Mouse (Mus musculus): ENCODE results near the gene Ostn. TPM values are rescaled to one million over a fixed set of nuclear protein-coding genes. Genes with fewer than 3 reads are reported as not detected.

Ostn gene
- total and polyA plus RNA-seq, 2 experiments from 2014 or later, result not detected

- no peaks in the 10 kb centered on the region for H3K36me3 ChIP-seq (ENCODE audit: insufficient read depth, low read length)
- WGBS, result 92% methylated on average over 4 of the region's 4 CpGs
These were observed 88.2 kb downstream of the Ostn start for GRCm38 (mm10) chr16:27395251-27396037.

GRCm38 (mm10) chr16:27396951-27397350 lies 89.7 kb downstream of the Ostn start:
- Histone ChIP-seq H3K27ac (ENCODE audit: low read depth, low read length) (no peak overlapping the region), H3K4me3 (ENCODE audit: low read depth, low read length) (no peak overlapping the region), H3K9ac (replicated peaks; ENCODE audit: low read length, poor library complexity, severe bottlenecking) (no peak overlapping the region), H3K9me3 (ENCODE audit: low read length) (no peaks in the 10 kb centered on the region), H3K36me3 (ENCODE audit: insufficient read depth, low read length) (no peaks in the 10 kb centered on the region), H3K27me3 (ENCODE audit: insufficient read depth, low read length) (no peaks in the 10 kb centered on the region), H3K4me1 (ENCODE audit: insufficient read depth, low read length) (peaks cover 4% of the 10 kb centered on the region; the same call in 1 of the 2 replicates), H3K4me2 (ENCODE audit: low read depth, low read length, poor library complexity, severe bottlenecking) (no peak overlapping the region)
- ATAC-seq (ENCODE audit: low FRiP score) (no peak), DNase-seq (ENCODE audit: low spot score) (no peak)
- no peak for TF ChIP-seq CTCF (IDR thresholded peaks at IDR 0.05)
- 95% methylated on average over 1 of the region's 1 CpGs for WGBS

More at GRCm38 (mm10) chr16:27395251-27396037, 88.2 kb downstream of the Ostn start:
- no peak overlapping the region for H3K4me2 ChIP-seq (ENCODE audit: low read depth, low read length, poor library complexity, severe bottlenecking)
- DNase-seq (ENCODE audit: low spot score) (no peak), ATAC-seq (ENCODE audit: low FRiP score) (no peak)
- peaks cover 7% of the 10 kb centered on the region; the same call in 1 of the 2 replicates for H3K4me1 ChIP-seq (ENCODE audit: insufficient read depth, low read length)
- no peak overlapping the region for H3K4me3 ChIP-seq (ENCODE audit: low read depth, low read length)
- H3K9me3 ChIP-seq (ENCODE audit: low read length), result no peaks in the 10 kb centered on the region
- no peak for TF ChIP-seq CTCF (IDR thresholded peaks at IDR 0.05)
- H3K27ac ChIP-seq (ENCODE audit: low read depth, low read length), result no peak overlapping the region
- no peaks in the 10 kb centered on the region for H3K27me3 ChIP-seq (ENCODE audit: insufficient read depth, low read length)
- H3K9ac ChIP-seq (replicated peaks; ENCODE audit: low read length, poor library complexity, severe bottlenecking), result no peak overlapping the region

- no peak for ATAC-seq (ENCODE audit: low FRiP score)
- H3K4me3 ChIP-seq (ENCODE audit: low read depth, low read length), result no peak overlapping the region
- H3K4me2 ChIP-seq (ENCODE audit: low read depth, low read length, poor library complexity, severe bottlenecking), result no peak overlapping the region
- H3K9ac ChIP-seq (replicated peaks; ENCODE audit: low read length, poor library complexity, severe bottlenecking), result no peak overlapping the region
- H3K36me3 ChIP-seq (ENCODE audit: insufficient read depth, low read length), result no peaks in the 10 kb centered on the region
- H3K27me3 ChIP-seq (ENCODE audit: insufficient read depth, low read length), result no peaks in the 10 kb centered on the region
- TF ChIP-seq CTCF (IDR thresholded peaks at IDR 0.05), result no peak
- WGBS, result 93% methylated on average over 3 of the region's 3 CpGs
- H3K9me3 ChIP-seq (ENCODE audit: low read length), result no peaks in the 10 kb centered on the region
- H3K27ac ChIP-seq (ENCODE audit: low read depth, low read length), result no peak overlapping the region
- DNase-seq (ENCODE audit: low spot score), result no peak
- H3K4me1 ChIP-seq (ENCODE audit: insufficient read depth, low read length), result no peaks in the 10 kb centered on the region
These were observed 91.9 kb downstream of the Ostn start for GRCm38 (mm10) chr16:27399026-27399718.

- Histone ChIP-seq H3K9ac (replicated peaks; ENCODE audit: low read length, poor library complexity, severe bottlenecking) (no peak overlapping the region), H3K4me2 (ENCODE audit: low read depth, low read length, poor library complexity, severe bottlenecking) (no peak overlapping the region), H3K27ac (ENCODE audit: low read depth, low read length) (no peak overlapping the region), H3K27me3 (ENCODE audit: insufficient read depth, low read length) (no peaks in the 10 kb centered on the region), H3K36me3 (ENCODE audit: insufficient read depth, low read length) (no peaks in the 10 kb centered on the region), H3K4me1 (ENCODE audit: insufficient read depth, low read length) (no peaks in the 10 kb centered on the region), H3K4me3 (ENCODE audit: low read depth, low read length) (no peak overlapping the region), H3K9me3 (ENCODE audit: low read length) (no peaks in the 10 kb centered on the region)
- no peak for TF ChIP-seq CTCF (IDR thresholded peaks at IDR 0.05)
- DNase-seq (ENCODE audit: low spot score) (no peak), ATAC-seq (ENCODE audit: low FRiP score) (no peak)
- 88% methylated on average over 6 of the region's 6 CpGs for WGBS
These were observed 92.5 kb downstream of the Ostn start for GRCm38 (mm10) chr16:27399719-27400253.

Other genes with a start within 250 kb of the Ostn start
- gene Uts2b, start 62.8 kb downstream of the Ostn start, total RNA-seq (2014; rRNA removed), result 0.33 and 1.5 TPM in 2 replicates
- 0.21 TPM in 1 of 2 replicates, not detected in the other for gene Uts2b, start 62.8 kb downstream of the Ostn start, polyA plus RNA-seq (2015; fragmentation: Nextera tagmentation; extraction: Ambion mirVana)
- gene Ccdc50, start 81.4 kb downstream of the Ostn start, total RNA-seq (2014; rRNA removed), result 59.7 and 85.4 TPM in 2 replicates
- gene Ccdc50, start 81.4 kb downstream of the Ostn start, polyA plus RNA-seq (2015; fragmentation: Nextera tagmentation; extraction: Ambion mirVana), result 27.0 and 29.4 TPM in 2 replicates